Mouse (Mus musculus): ENCODE data around the gene Abhd4. TPM values are rescaled to one million over a fixed set of nuclear protein-coding genes. Genes with fewer than 3 reads are reported as not detected.

The Abhd4 gene
- total RNA-seq, 2 experiments from 2014 or later = 18.9 to 19.3 TPM

- H3K27ac ChIP-seq = no peak overlapping the region
- intact Hi-C loops (cut with DNase I) = no loop called here
- DNase-seq = no peak
- TF ChIP-seq CTCF (IDR thresholded peaks at IDR 0.05) = no peak
- no peak overlapping the region for H3K4me3 ChIP-seq
Measured at GRCm38 (mm10) chr14:54270413-54270812, 16.4 kb downstream of the Abhd4 start.

DNA sequence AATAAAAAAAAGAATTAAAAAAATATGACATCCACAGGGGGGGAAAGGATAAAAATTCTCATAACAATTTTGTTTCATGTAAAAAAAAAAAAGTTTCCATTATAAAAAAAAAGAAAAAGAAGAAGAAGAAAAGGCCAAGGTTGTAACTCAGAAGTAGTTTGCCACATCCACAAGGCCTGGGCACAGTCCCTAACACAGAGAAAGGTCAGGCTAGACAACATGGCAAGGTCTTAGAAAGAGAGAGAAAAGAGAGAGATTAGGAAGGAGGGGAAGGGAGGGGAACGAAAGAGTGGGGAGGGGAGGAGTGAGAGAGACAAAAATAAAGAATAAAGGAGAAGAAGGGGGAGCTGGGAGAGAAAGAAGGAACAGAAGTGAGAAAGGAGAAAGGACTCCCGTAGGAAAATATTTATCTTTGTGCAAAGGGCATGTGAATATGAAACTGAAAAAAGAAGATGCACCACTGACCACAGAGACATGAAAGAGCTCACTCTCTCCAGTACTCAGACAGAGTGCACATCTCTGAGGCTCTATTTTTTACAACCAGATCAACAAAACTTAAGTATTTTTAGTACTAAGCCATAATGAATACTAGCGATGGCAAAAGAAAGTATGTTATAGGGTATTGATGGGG is 18.1 kb downstream of the Abhd4 start:
- no peak for DNase-seq
- no peak for TF ChIP-seq CTCF (IDR thresholded peaks at IDR 0.05)
- intact Hi-C loops (cut with DNase I) = no loop called here
- Histone ChIP-seq H3K27ac (no peak overlapping the region), H3K4me3 (no peak overlapping the region)

- intact Hi-C loops (cut with DNase I) = no loop called here
- TF ChIP-seq CTCF (IDR thresholded peaks at IDR 0.05) = no peak
- Histone ChIP-seq H3K27ac (no peak overlapping the region), H3K4me3 (no peak overlapping the region)
- no peak for DNase-seq
Measured at GRCm38 (mm10) chr14:54272696-54273095, 18.7 kb downstream of the Abhd4 start.

DNA sequence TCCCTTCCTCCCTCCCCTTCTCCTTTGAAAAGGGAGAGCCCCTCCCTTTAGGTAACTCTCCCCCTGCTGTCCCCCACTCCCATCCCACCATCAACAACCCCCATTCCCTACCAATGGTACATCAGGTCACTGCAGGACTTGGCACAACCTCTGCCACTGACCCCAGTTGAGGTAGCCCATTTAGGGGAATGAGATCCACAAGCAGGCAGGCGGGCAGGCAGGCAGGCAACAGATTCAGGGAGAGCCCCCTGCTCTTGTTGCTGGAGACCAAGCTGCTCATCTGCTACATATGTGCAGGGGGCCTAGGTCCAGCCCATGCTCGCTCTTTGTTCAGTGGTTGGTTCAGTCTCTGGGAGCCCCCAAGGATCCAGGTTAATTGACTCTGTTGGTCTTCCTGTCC is 22.5 kb downstream of the Abhd4 start:
- Histone ChIP-seq H3K4me3 (no peak overlapping the region), H3K27ac (no peak overlapping the region)
- intact Hi-C loops (cut with DNase I) = no loop called here
- DNase-seq = no peak
- TF ChIP-seq CTCF (IDR thresholded peaks at IDR 0.05) = no peak

DNA sequence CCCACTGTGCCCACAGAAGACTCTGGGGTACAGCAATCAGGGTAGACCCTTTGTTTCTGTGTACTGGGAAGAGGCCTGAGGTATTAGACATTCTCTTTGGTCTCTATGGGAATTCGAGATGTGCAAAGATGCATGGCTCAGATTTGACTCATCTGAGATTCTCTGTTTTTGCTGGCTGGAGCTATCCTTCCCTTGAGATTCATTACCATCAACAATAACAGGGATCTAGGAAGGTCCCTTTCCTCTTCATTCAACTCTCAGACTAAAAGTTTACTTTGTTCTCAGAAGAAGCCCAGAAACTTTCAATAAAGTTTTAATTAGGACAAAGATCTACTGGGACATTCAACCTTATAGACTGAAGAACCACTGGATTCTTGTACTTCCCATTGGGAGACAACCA is 30.9 kb downstream of the Abhd4 start, which contains the start of gene Olfr49:
Olfr49 (minus strand) TSS at position 101 of the 400 bp plus-strand sequence.
- H3K4me3 ChIP-seq = no peak within 1 kb of the TSS
- intact Hi-C loops (cut with DNase I) = no loop called here
- TF ChIP-seq CTCF (IDR thresholded peaks at IDR 0.05) = no peak
- no peak within 1 kb of the TSS for H3K27ac ChIP-seq
- DNase-seq = no peak

DNA sequence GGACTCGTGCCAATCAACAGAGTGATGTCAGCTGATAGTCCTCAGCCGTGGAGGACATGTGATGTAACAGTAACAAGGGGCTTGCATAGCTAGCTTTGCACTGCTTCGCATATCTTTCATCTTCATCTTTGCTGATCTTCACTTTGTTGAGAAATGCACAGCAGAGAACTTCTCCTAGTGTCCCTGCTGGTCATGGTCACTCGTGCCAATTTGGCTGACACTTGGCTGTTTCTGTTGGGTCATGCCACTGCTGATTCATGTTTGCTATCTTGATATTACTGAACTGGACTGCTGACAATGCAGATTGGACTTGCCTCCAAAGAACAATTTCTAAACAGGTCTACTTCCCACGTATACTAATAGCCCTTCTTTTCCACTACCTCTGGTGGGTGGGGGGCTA is 46.1 kb downstream of the Abhd4 start:
- TF ChIP-seq CTCF (IDR thresholded peaks at IDR 0.05) = no peak
- intact Hi-C loops (cut with DNase I) = no loop called here
- DNase-seq = no peak
- Histone ChIP-seq H3K4me3 (no peak overlapping the region), H3K27ac (no peak overlapping the region)

GRCm38 (mm10) chr14:54300676-54301075 is 46.7 kb downstream of the Abhd4 start:
- intact Hi-C loops (cut with DNase I) = no loop called here
- no peak for DNase-seq
- Histone ChIP-seq H3K27ac (no peak overlapping the region), H3K4me3 (no peak overlapping the region)
- no peak for TF ChIP-seq CTCF (IDR thresholded peaks at IDR 0.05)

DNA sequence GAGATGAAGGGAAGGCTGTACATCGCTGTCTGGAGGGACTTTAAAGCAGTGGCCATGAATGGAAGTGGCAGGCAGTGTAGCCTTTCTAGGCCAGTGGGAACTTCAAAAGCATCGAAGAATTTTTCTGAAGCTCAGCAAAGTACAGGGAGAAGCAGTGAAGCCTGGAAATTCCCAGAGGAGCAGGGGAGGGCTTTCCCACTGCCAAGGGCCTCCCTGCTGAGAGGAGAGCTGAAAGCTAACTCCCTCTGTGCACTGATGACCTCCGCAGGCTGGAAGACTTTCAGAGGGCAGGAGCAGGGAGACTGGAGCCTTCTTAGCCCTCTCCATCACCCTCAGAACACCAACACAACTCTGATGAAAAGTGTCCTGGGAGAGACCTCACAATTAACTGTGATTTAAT is 57.8 kb downstream of the Abhd4 start:
- no peak overlapping the region for H3K27ac ChIP-seq
- TF ChIP-seq CTCF (IDR thresholded peaks at IDR 0.05) = no peak
- no peak overlapping the region for H3K4me3 ChIP-seq
- intact Hi-C loops (cut with DNase I) = no loop called here
- DNase-seq = no peak

Other genes starting within 250 kb of the Abhd4 start
- 10 to 100 TPM; 68.3 to 77.9 TPM for gene Dad1, start 84 bp upstream of the Abhd4 start, total RNA-seq (2021)
- not detected for gene Olfr49, start 30.8 kb downstream of the Abhd4 start, total RNA-seq (2021)
- 10 to 100 TPM; 49.1 to 54.6 TPM for gene Oxa1l, start 106.6 kb downstream of the Abhd4 start, total RNA-seq (2021)
- gene Slc7a7, start 163.6 kb downstream of the Abhd4 start, total RNA-seq (2021) = 1 to 10 TPM in 1 of 2 experiments, under 1 TPM in 1; 0.56 to 2.0 TPM
- 100 to 1,000 TPM; 102 to 111 TPM for gene Mrpl52, start 172.7 kb downstream of the Abhd4 start, total RNA-seq (2021)
- gene Mmp14, start 177.4 kb downstream of the Abhd4 start, total RNA-seq (2021) = 10 to 100 TPM in 1 of 2 experiments, 1 to 10 TPM in 1; 8.5 to 14.0 TPM
- gene Lrp10, start 209.9 kb downstream of the Abhd4 start, total RNA-seq (2021) = 10 to 100 TPM; 27.9 to 36.5 TPM
- gene Rem2, start 221.9 kb downstream of the Abhd4 start, total RNA-seq (2021) = not detected

Measured in gastrocnemius, adult 2 months (tissue).